Mouse (Mus musculus) ES-E14 (cell line): ENCODE measurements around the gene Sdhc.

ENCODE experiments used
- HCFC1 ChIP-seq: IDR thresholded peaks from 2 replicates; pipeline ENCODE4 v1.6.1; 2012; ENCODE audit warnings: low read length, inconsistent platforms, borderline replicate concordance; ENCODE audit not compliant: insufficient read depth
- MAFK ChIP-seq: IDR thresholded peaks from 2 replicates; pipeline ENCODE4 v1.6.1; 2014; ENCODE audit warnings: mild to moderate bottlenecking, low read depth, low read length, inconsistent platforms; ENCODE audit not compliant: insufficient read depth
- ZNF384 ChIP-seq: IDR thresholded peaks from 2 replicates; pipeline ENCODE4 v1.6.1; 2012; ENCODE audit warnings: low read depth, low read length, inconsistent platforms

- TF ChIP-seq HCFC1 (no peak), MAFK (no peak), ZNF384 (no peak)
These were observed 39.2 kb upstream of the Sdhc start for GRCm38 (mm10) chr1:171189476-171190114.
